Mouse (Mus musculus): ENCODE measurements at regions not wholly inside any gene's neighbourhood (a gene's known extent, or its start where the extent isn't known, plus 50 kb on each side); places are given as distances from the start of the nearest gene placed in this dataset.
"Not testable (repeated sequence)": the region's sequence is repeated elsewhere in the genome, so short reads cannot be mapped to it uniquely, and the experiment has no call there.

- not testable (repeated sequence) for TF ChIP-seq CTCF, EP300 (IDR thresholded peaks at IDR 0.05; ENCODE audit: low read depth)
Measured at GRCm38 (mm10) chr10:53459706-53460105, 80.0 kb upstream of the Cep85l start.
